Mouse (Mus musculus) CH12.LX (cell line): ENCODE data around the gene Cdhr5.

Source experiments
- CHD2 ChIP-seq: IDR thresholded peaks from 2 replicates; pipeline ENCODE4 v1.6.1; 2011; ENCODE audit warnings: low read length, improper control_type of control experiment
- CTCF ChIP-seq, 2 experiments: IDR thresholded peaks in 1 of 2; conservative IDR thresholded peaks in 1 of 2; 2 replicates each; pipeline ENCODE4 v1.5.1; 2011 to 2012; ENCODE audit warnings: low read depth in 2 of 2, low read length in 2 of 2, improper control_type of control experiment in 1 of 2, inconsistent platforms in 1 of 2, mild to moderate bottlenecking in 1 of 2, moderate library complexity in 1 of 2
- ELF1 ChIP-seq: IDR thresholded peaks from 2 replicates; pipeline ENCODE4 v1.6.1; 2014; ENCODE audit warnings: low read depth, mild to moderate bottlenecking, inconsistent platforms, low read length, improper control_type of control experiment
- EP300 ChIP-seq: IDR thresholded peaks from 2 replicates; pipeline ENCODE4 v1.6.1; 2011; ENCODE audit warnings: low read length, improper control_type of control experiment
- ETS1 ChIP-seq: conservative IDR thresholded peaks from 2 replicates; pipeline ENCODE4 v1.6.1; 2012; ENCODE audit warnings: low read depth, mild to moderate bottlenecking, inconsistent platforms, low read length, improper control_type of control experiment, moderate library complexity
- MAFK ChIP-seq: IDR thresholded peaks from 2 replicates; pipeline ENCODE4 v1.6.1; 2011; ENCODE audit warnings: low read length, improper control_type of control experiment; ENCODE audit not compliant: insufficient replicate concordance
- MEF2A ChIP-seq: IDR thresholded peaks from 2 replicates; pipeline ENCODE4 v1.6.1; 2014; ENCODE audit warnings: low read depth, mild to moderate bottlenecking, inconsistent platforms, low read length, improper control_type of control experiment, borderline replicate concordance
- MXI1 ChIP-seq: IDR thresholded peaks from 2 replicates; pipeline ENCODE4 v1.6.1; 2011; ENCODE audit warnings: mild to moderate bottlenecking, low read depth, low read length, improper control_type of control experiment
- NELFE ChIP-seq: IDR thresholded peaks from 2 replicates; pipeline ENCODE4 v1.6.1; 2011; ENCODE audit warnings: low read depth, low read length, improper control_type of control experiment
- NRF1 ChIP-seq: IDR thresholded peaks from 2 replicates; pipeline ENCODE4 v1.6.1; 2014; ENCODE audit warnings: low read depth, mild to moderate bottlenecking, inconsistent platforms, low read length, improper control_type of control experiment, moderate library complexity
- POLR2A ChIP-seq: IDR thresholded peaks from 2 replicates; pipeline ENCODE4 v1.6.1; 2011; ENCODE audit warnings: low read depth, mild to moderate bottlenecking, improper control_type of control experiment, low read length
- USF1 ChIP-seq: IDR thresholded peaks from 2 replicates; pipeline ENCODE4 v1.6.1; 2014; ENCODE audit warnings: low read depth, mild to moderate bottlenecking, inconsistent platforms, low read length, improper control_type of control experiment
- USF2 ChIP-seq: conservative IDR thresholded peaks from 2 replicates; pipeline ENCODE4 v1.6.1; 2011; ENCODE audit warnings: low read depth, low read length, improper control_type of control experiment

- TF ChIP-seq CTCF (conservative IDR thresholded peaks at IDR 0.05 in 1 of 2, IDR thresholded peaks at IDR 0.05 in 1 of 2; ENCODE audit: low read depth in 2 of 2, low read length in 2 of 2), result no peak
- peak; percentile 42 for TF ChIP-seq ELF1
- TF ChIP-seq POLR2A, result 0 out of 2 replicates have a peak, but pooled peaks have one; percentile 40
- TF ChIP-seq USF2, result no peak
- no peak for TF ChIP-seq USF1
- no peak for TF ChIP-seq NRF1
- TF ChIP-seq EP300, result peak; percentile 93
- TF ChIP-seq CHD2, result peak; percentile 70
- peak; percentile 84 for TF ChIP-seq MEF2A
- peak; percentile 53; the same call in 1 of the 2 replicates for TF ChIP-seq MAFK
- TF ChIP-seq MXI1, result peak; percentile 46; the same call in 1 of the 2 replicates
- peak; percentile 84 for TF ChIP-seq ETS1
- peak; percentile 28; the same call in 1 of the 2 replicates for TF ChIP-seq NELFE
These were observed 1.2 kb downstream of the Cdhr5 start for GRCm38 (mm10) chr7:141275356-141275755.
